ENCODE assay signal across 15 mouse cellular contexts in genomic region chr4:53840158-53840870, GRCm38 (mm10). TPM values are rescaled to one million over a fixed set of nuclear protein-coding genes. Genes with fewer than 3 reads are reported as not detected.
DNase-seq lines count a peak whose midpoint lies in the region; ATAC-seq and TF ChIP-seq lines count a peak whose summit lies in the region.
"Had no signal": no experiment of that assay in that cellular context is flagged by ENCODE, and none has a peak within 500 bp of the region (broad histone marks: within the 10 kb centered on the region; RNA-seq: fewer than 3 reads in every experiment).

No protein-coding gene starts in this region.

- H3K36me3 ChIP-seq in heart, adult 2 months (ENCODE audit: control insufficient read depth, insufficient read depth, low read length), result no peaks in the 10 kb centered on the region; the same call in 1 of the 2 replicates
- H3K36me3 ChIP-seq in lung, embryonic 16.5 days (ENCODE audit: control insufficient read depth, insufficient read depth, low read length), result no peaks in the 10 kb centered on the region
- no peaks in the 10 kb centered on the region for H3K36me3 ChIP-seq in lung, postnatal 0 days (ENCODE audit: insufficient read depth, low read length)
- no peaks in the 10 kb centered on the region for H3K36me3 ChIP-seq in heart, embryonic 15.5 days
- H3K36me3 ChIP-seq in hindbrain, embryonic 14.5 days (replicated peaks; ENCODE audit: control insufficient read depth, insufficient read depth), result no peaks in the 10 kb centered on the region
- no peaks in the 10 kb centered on the region for H3K36me3 ChIP-seq in forebrain, embryonic 12.5 days (replicated peaks)
- H3K36me3 ChIP-seq: embryonic facial prominence, embryonic 12.5 days; forebrain, embryonic 15.5 days; limb, embryonic 12.5 days had no signal

- H3K27me3 ChIP-seq in heart, adult 2 months (ENCODE audit: control insufficient read depth, insufficient read depth, low read length), result no peaks in the 10 kb centered on the region
- H3K27me3 ChIP-seq in lung, embryonic 16.5 days (ENCODE audit: control insufficient read depth, insufficient read depth, low read depth, low read length), result no peaks in the 10 kb centered on the region
- H3K27me3 ChIP-seq in lung, postnatal 0 days (replicated peaks; ENCODE audit: insufficient read depth, low read length), result no peaks in the 10 kb centered on the region
- H3K27me3 ChIP-seq in heart, embryonic 15.5 days, result no peaks in the 10 kb centered on the region
- no peaks in the 10 kb centered on the region for H3K27me3 ChIP-seq in hindbrain, embryonic 14.5 days (ENCODE audit: control insufficient read depth, insufficient read depth, low read length)
- H3K27me3 ChIP-seq in forebrain, embryonic 12.5 days, result no peaks in the 10 kb centered on the region
- H3K27me3 ChIP-seq: embryonic facial prominence, embryonic 12.5 days; forebrain, embryonic 15.5 days; limb, embryonic 12.5 days had no signal

- H3K79me2 ChIP-seq in heart, adult 2 months (replicated peaks; ENCODE audit: control insufficient read depth, insufficient read depth, low read length), result no peaks in the 10 kb centered on the region

- ATAC-seq in lung, embryonic 16.5 days (ENCODE audit: low read depth), result peak; percentile 41; the same call in 1 of the 2 replicates
- no peak for ATAC-seq in lung, postnatal 0 days
- 0 out of 2 replicates have a peak, but pooled peaks have one; percentile 47 for ATAC-seq in heart, embryonic 15.5 days (replicated peaks; ENCODE audit: insufficient number of reproducible peaks, insufficient read depth, low FRiP score, low read depth)
- no peak for ATAC-seq in hindbrain, embryonic 14.5 days (ENCODE audit: low FRiP score)
- ATAC-seq in forebrain, embryonic 12.5 days (ENCODE audit: low FRiP score), result no peak
- ATAC-seq: forebrain, embryonic 15.5 days had no signal

- intact Hi-C loops in heart, adult 2 months (cut with DNase I), result loop anchor here (5.0 kb wide), 1 partner anchor 43 kb away; no protein-coding TSS in a partner anchor

- no peak overlapping the region for H3K4me2 ChIP-seq in lung, embryonic 16.5 days (ENCODE audit: low read depth, low read length)
- no peak overlapping the region for H3K4me2 ChIP-seq in lung, postnatal 0 days (replicated peaks; ENCODE audit: low read depth, low read length)
- no peak overlapping the region for H3K4me2 ChIP-seq in heart, embryonic 15.5 days
- no peak overlapping the region for H3K4me2 ChIP-seq in hindbrain, embryonic 14.5 days (replicated peaks)
- H3K4me2 ChIP-seq in forebrain, embryonic 12.5 days, result no peak overlapping the region
- H3K4me2 ChIP-seq: embryonic facial prominence, embryonic 12.5 days; forebrain, embryonic 15.5 days; limb, embryonic 12.5 days had no signal

- H3K9ac ChIP-seq in heart, adult 2 months (ENCODE audit: low read depth, low read length), result no peak overlapping the region
- no peak overlapping the region for H3K9ac ChIP-seq in lung, embryonic 16.5 days (ENCODE audit: low read length)
- no peak overlapping the region for H3K9ac ChIP-seq in lung, postnatal 0 days (replicated peaks; ENCODE audit: low read depth)
- H3K9ac ChIP-seq in heart, embryonic 15.5 days, result no peak overlapping the region
- no peak overlapping the region for H3K9ac ChIP-seq in hindbrain, embryonic 14.5 days
- H3K9ac ChIP-seq in forebrain, embryonic 12.5 days, result no peak overlapping the region
- H3K9ac ChIP-seq: embryonic facial prominence, embryonic 12.5 days; forebrain, embryonic 15.5 days; limb, embryonic 12.5 days had no signal

- no peak for TF ChIP-seq EP300 in heart, adult 2 months (IDR thresholded peaks at IDR 0.05; ENCODE audit: insufficient read depth, low read depth, low read length)
- no peak for TF ChIP-seq EP300 in lung, postnatal 0 days (IDR thresholded peaks at IDR 0.05)

- no peaks in the 10 kb centered on the region for H3K9me3 ChIP-seq in lung, embryonic 16.5 days (ENCODE audit: control insufficient read depth, low read length)
- H3K9me3 ChIP-seq in lung, postnatal 0 days (ENCODE audit: low read length), result no peaks in the 10 kb centered on the region
- H3K9me3 ChIP-seq in heart, embryonic 15.5 days (replicated peaks), result no peaks in the 10 kb centered on the region
- H3K9me3 ChIP-seq in hindbrain, embryonic 14.5 days (ENCODE audit: control insufficient read depth, low read length), result no peaks in the 10 kb centered on the region
- H3K9me3 ChIP-seq in forebrain, embryonic 12.5 days, result no peaks in the 10 kb centered on the region
- H3K9me3 ChIP-seq: embryonic facial prominence, embryonic 12.5 days; forebrain, embryonic 15.5 days; limb, embryonic 12.5 days had no signal

- H3K27ac ChIP-seq in heart, adult 2 months, result no peak overlapping the region
- H3K27ac ChIP-seq in lung, embryonic 16.5 days (ENCODE audit: low read length), result no peak overlapping the region
- H3K27ac ChIP-seq in lung, postnatal 0 days (ENCODE audit: low read length), result no peak overlapping the region
- no peak overlapping the region for H3K27ac ChIP-seq in heart, embryonic 15.5 days
- H3K27ac ChIP-seq in hindbrain, embryonic 14.5 days, result no peak overlapping the region
- H3K27ac ChIP-seq in forebrain, embryonic 12.5 days, result no peak overlapping the region
- H3K27ac ChIP-seq: embryonic facial prominence, embryonic 12.5 days; forebrain, embryonic 15.5 days; limb, embryonic 12.5 days; macrophage had no signal

- WGBS in heart, adult 2 months, result 64% methylated on average over 15 of the region's 15 CpGs
- 72% methylated on average over 15 of the region's 15 CpGs for WGBS in lung, embryonic 16.5 days
- WGBS in lung, postnatal 0 days, result 71% methylated on average over 15 of the region's 15 CpGs
- 67% methylated on average over 15 of the region's 15 CpGs for WGBS in heart, embryonic 15.5 days
- WGBS in hindbrain, embryonic 14.5 days, result 81% methylated on average over 15 of the region's 15 CpGs
- 85% methylated on average over 15 of the region's 15 CpGs for WGBS in forebrain, embryonic 12.5 days

- no peak for TF ChIP-seq POLR2A in heart, adult 2 months (IDR thresholded peaks at IDR 0.05; ENCODE audit: insufficient read depth, low read depth, low read length)

- DNase-seq in heart, adult 2 months, result peak; percentile 34 to 57
- DNase-seq in heart, adult 11 months, result no peak
- DNase-seq in lung, postnatal 0 days (ENCODE audit: low spot score), result no peak
- peak; percentile 80 for DNase-seq in ES-CJ7 (ENCODE audit: low read depth, low spot score)
- no peak for DNase-seq in hindbrain, embryonic 14.5 days (ENCODE audit: low spot score)
- DNase-seq: cerebellum, adult 9-10 months; layer of hippocampus, adult 9-11 months; spleen, adult 18-20 months had no signal

- no peak overlapping the region for H3K4me3 ChIP-seq in heart, adult 2 months
- no peak overlapping the region for H3K4me3 ChIP-seq in lung, embryonic 16.5 days (ENCODE audit: low read length)
- no peak overlapping the region for H3K4me3 ChIP-seq in lung, postnatal 0 days (ENCODE audit: low read depth, low read length)
- no peak overlapping the region for H3K4me3 ChIP-seq in heart, embryonic 15.5 days
- no peak overlapping the region for H3K4me3 ChIP-seq in hindbrain, embryonic 14.5 days (replicated peaks; ENCODE audit: low read length)
- no peak overlapping the region for H3K4me3 ChIP-seq in forebrain, embryonic 12.5 days (replicated peaks)
- H3K4me3 ChIP-seq: embryonic facial prominence, embryonic 12.5 days; forebrain, embryonic 15.5 days; limb, embryonic 12.5 days had no signal

- no peak for TF ChIP-seq CTCF in heart, adult 2 months (IDR thresholded peaks at IDR 0.05)
- no peak for TF ChIP-seq CTCF in lung, postnatal 0 days (IDR thresholded peaks at IDR 0.05)

- peaks cover 7% of the 10 kb centered on the region for H3K4me1 ChIP-seq in heart, adult 2 months (ENCODE audit: control insufficient read depth, insufficient read depth, low read length)
- H3K4me1 ChIP-seq in lung, embryonic 16.5 days (replicated peaks; ENCODE audit: control insufficient read depth, insufficient read depth, low read length), result peaks cover 4% of the 10 kb centered on the region; the same call in 1 of the 2 replicates
- no peaks in the 10 kb centered on the region for H3K4me1 ChIP-seq in lung, postnatal 0 days (ENCODE audit: insufficient read depth, low read depth, low read length)
- peaks cover 21% of the 10 kb centered on the region for H3K4me1 ChIP-seq in heart, embryonic 15.5 days (replicated peaks)
- no peaks in the 10 kb centered on the region for H3K4me1 ChIP-seq in hindbrain, embryonic 14.5 days (replicated peaks; ENCODE audit: control insufficient read depth, insufficient read depth, low read length)
- H3K4me1 ChIP-seq in forebrain, embryonic 12.5 days, result peaks cover 4% of the 10 kb centered on the region
- H3K4me1 ChIP-seq: forebrain, embryonic 15.5 days had no signal

RNA-seq across cellular contexts. Expression of gene Tmem38b, which starts 14.5 kb away (rescaled TPM):
- 10 to 100 TPM; 23.7 to 29.0 TPM for total RNA-seq in heart, adult 2 months (2021)
- 5.9 and 10.5 TPM in 2 replicates for polyA plus RNA-seq in heart, adult 2 months (2012; rRNA removed)
- polyA plus RNA-seq in lung, embryonic 16.5 days (2015; fragmentation: Nextera tagmentation; extraction: Ambion mirVana), result 17.0 and 17.1 TPM in 2 replicates
- polyA plus RNA-seq in lung, postnatal 0 days (2015; fragmentation: Nextera tagmentation; extraction: Ambion mirVana), result 20.0 and 21.4 TPM in 2 replicates
- 7.7 and 8.7 TPM in 2 replicates for polyA plus RNA-seq in heart, embryonic 15.5 days (2015; fragmentation: Nextera tagmentation; extraction: Ambion mirVana)
- 6.3 and 8.7 TPM in 2 replicates for polyA plus RNA-seq in hindbrain, embryonic 14.5 days (2014; fragmentation: Nextera tagmentation; extraction: Ambion mirVana)
- polyA plus RNA-seq in forebrain, embryonic 12.5 days (2016; fragmentation: Nextera tagmentation; extraction: Ambion mirVana), result 7.7 and 8.1 TPM in 2 replicates

Comparison
In these comparisons a context has a peak if more than half of its experiments do, and no peak if none do; other contexts are left out.
1. DNase-seq: peak in heart, adult 2 months (2 of 2) and ES-CJ7 (single experiment); none in heart, adult 11 months (single experiment), lung, postnatal 0 days (single experiment) and hindbrain, embryonic 14.5 days (single experiment).
2. ATAC-seq: peak in lung, embryonic 16.5 days (single experiment) and heart, embryonic 15.5 days (single experiment); none in lung, postnatal 0 days (single experiment), hindbrain, embryonic 14.5 days (single experiment) and forebrain, embryonic 12.5 days (single experiment).